Mouse (Mus musculus) liver, postnatal 0 days (tissue): ENCODE measurements around the gene Gm48551.

Experiments
- CTCF ChIP-seq: sonication (generic); IDR thresholded peaks from 2 replicates; pipeline ENCODE4 v1.5.1; 2016; ENCODE audit warnings: antibody characterized with exemption, low read depth
- EP300 ChIP-seq: IDR thresholded peaks from 2 replicates; pipeline ENCODE4 v1.6.1; 2016; ENCODE audit warnings: antibody characterized with exemption, low read depth, mild to moderate bottlenecking

- TF ChIP-seq CTCF (no peak), EP300 (no peak)
These were observed 19.6 kb upstream of the Gm48551 start for GRCm38 (mm10) chr10:81364666-81365065.
